Mouse (Mus musculus) lung, postnatal 0 days (tissue): ENCODE measurements at regions not wholly inside any gene's neighbourhood (a gene's known extent, or its start where the extent isn't known, plus 50 kb on each side); places are given as distances from the start of the nearest gene placed in this dataset.

ENCODE experiments used
- ATAC-seq: fragments of 200-750 bp; cut with Nextera tagmentation; 2 replicates; pipeline ENCODE4 v1.8.0; 2017; ENCODE audit warnings: moderate library complexity
- DNase-seq: peaks from one replicate; pipeline ENCODE4 v3.0.0-alpha.2; 2016; ENCODE audit warnings: low spot score
- H3K27ac ChIP-seq: fragments of 300-500 bp; sonication (generic); 2 replicates; pipeline ENCODE4 v1.5.1; 2014; ENCODE audit warnings: antibody characterized with exemption, mild to moderate bottlenecking, low read length, mixed read lengths
- H3K27me3 ChIP-seq: fragments of 300-500 bp; sonication (generic); replicated peaks from 2 replicates; pipeline ENCODE4 v1.6.1; 2014; ENCODE audit warnings: low read length, mixed read lengths; ENCODE audit not compliant: insufficient read depth
- H3K36me3 ChIP-seq: fragments of 300-500 bp; sonication (generic); 2 replicates; pipeline ENCODE4 v1.6.1; 2014; ENCODE audit warnings: low read length, mixed read lengths; ENCODE audit not compliant: insufficient read depth
- H3K4me1 ChIP-seq: fragments of 300-500 bp; sonication (generic); 2 replicates; pipeline ENCODE4 v1.6.1; 2014; ENCODE audit warnings: antibody characterized with exemption, low read depth, low read length, mixed read lengths; ENCODE audit not compliant: insufficient read depth
- H3K4me2 ChIP-seq: fragments of 300-500 bp; sonication (generic); replicated peaks from 2 replicates; pipeline ENCODE4 v1.6.1; 2014; ENCODE audit warnings: low read depth, mild to moderate bottlenecking, low read length, moderate library complexity, mixed read lengths
- H3K4me3 ChIP-seq: fragments of 300-500 bp; sonication (generic); 2 replicates; pipeline ENCODE4 v1.5.1; 2014; ENCODE audit warnings: low read depth, low read length
- H3K9ac ChIP-seq: fragments of 300-500 bp; sonication (generic); replicated peaks from 2 replicates; pipeline ENCODE4 v1.6.1; 2014; ENCODE audit warnings: low read depth, mild to moderate bottlenecking
- H3K9me3 ChIP-seq: fragments of 300-500 bp; sonication (generic); 2 replicates; pipeline ENCODE4 v1.6.1; 2016; ENCODE audit warnings: low read length, mixed read lengths
- CTCF ChIP-seq: IDR thresholded peaks from 2 replicates; pipeline ENCODE4 v1.5.1; 2016; ENCODE audit warnings: antibody characterized with exemption, mild to moderate bottlenecking
- EP300 ChIP-seq: IDR thresholded peaks from 2 replicates; pipeline ENCODE4 v1.6.1; 2016; ENCODE audit warnings: antibody characterized with exemption, mild to moderate bottlenecking, control low read depth
- WGBS: fragments of 180-500 bp; shearing (Covaris S2); extraction: QIAGEN DNeasy Blood & Tissue Kit; methylation state at CpG from one replicate; pipeline ENCODE4 v1.1.7; 2014; 5-methylcytosine and 5-hydroxymethylcytosine counted together

DNA sequence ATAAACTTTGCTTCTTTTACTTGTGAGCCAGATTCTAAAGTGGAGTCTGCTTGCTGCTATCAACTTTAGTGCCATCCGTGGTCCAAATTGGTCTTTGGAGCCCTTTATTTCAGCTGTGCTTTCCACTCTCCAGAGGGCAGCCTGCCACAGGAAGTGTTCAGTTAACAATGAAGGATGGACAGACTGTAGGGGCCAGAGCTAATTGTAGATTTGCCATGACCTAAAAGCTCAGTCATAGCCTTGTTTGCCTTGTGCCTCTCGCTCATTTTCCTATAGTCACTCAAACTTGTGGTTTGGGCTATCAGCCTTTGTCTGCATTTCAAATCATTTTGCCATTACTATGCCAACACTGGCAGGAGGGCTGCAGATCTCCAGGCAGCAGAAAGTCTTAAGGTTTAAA, 131.8 kb upstream of the Vegfc start:
- Histone ChIP-seq H3K9ac (no peak overlapping the region), H3K36me3 (no peaks in the 10 kb centered on the region), H3K27ac (no peak overlapping the region), H3K4me3 (no peak overlapping the region), H3K27me3 (no peaks in the 10 kb centered on the region), H3K4me2 (no peak overlapping the region), H3K9me3 (no peaks in the 10 kb centered on the region), H3K4me1 (no peaks in the 10 kb centered on the region)
- no peak for DNase-seq
- no peak for TF ChIP-seq CTCF
- no peak for TF ChIP-seq EP300
- WGBS = 72% methylated on average over 2 of the region's 2 CpGs
- ATAC-seq = no peak

DNA sequence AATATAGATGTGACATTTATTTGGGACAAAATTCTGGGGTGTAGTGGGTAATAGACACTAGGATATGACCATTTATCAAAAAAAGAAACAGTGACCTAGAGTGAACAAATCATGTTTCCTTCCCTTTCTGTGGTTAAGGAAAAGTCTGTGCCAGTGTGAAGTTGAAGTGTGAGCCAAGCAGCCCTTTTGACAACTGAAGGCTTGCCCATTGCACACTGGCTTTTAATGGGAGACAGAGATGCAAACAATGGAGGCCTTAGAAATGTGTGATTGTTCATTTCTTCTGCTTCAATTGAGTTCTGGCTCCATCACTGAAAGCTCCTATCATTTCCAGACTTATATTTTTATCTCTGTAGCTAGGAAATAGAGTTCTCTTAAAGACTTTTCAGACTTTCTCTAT, 130.0 kb upstream of the Vegfc start:
- Histone ChIP-seq H3K27ac (no peak overlapping the region), H3K27me3 (no peaks in the 10 kb centered on the region), H3K36me3 (no peaks in the 10 kb centered on the region), H3K4me3 (no peak overlapping the region), H3K9me3 (no peaks in the 10 kb centered on the region), H3K4me2 (no peak overlapping the region), H3K4me1 (no peaks in the 10 kb centered on the region), H3K9ac (no peak overlapping the region)
- no peak for ATAC-seq
- TF ChIP-seq EP300 (no peak), CTCF (no peak)
- DNase-seq = no peak

DNA sequence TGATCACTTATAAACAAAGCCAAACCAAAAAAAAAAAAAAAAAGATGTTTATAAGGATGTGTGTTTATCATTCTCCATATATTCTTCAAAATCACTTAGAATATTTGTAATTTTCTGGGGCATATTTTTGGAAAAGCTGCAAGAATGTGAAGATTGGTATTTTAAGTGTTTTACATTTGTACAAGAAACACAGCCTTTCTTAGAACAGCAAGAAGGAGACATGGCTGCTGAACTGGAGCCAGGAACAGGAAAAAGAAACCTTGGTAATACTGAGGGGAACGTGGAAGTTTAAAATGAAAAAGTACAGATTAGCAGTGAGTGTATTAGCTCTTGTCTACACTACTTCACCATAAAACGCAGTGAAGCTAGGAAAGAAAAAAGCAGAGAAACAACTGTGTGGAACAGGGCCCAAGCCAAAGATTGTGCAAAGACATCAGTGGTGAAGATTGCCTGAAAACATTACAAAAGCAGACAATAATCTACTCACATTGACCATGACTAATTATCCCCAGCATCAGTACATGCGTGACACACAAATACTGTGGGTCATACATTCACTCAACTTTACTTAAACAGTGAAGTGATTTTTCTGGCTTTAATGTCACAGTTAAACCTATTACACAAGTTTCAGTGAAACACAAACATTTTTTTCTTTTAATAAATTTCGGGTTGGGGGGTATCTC, 122.8 kb upstream of the Vegfc start:
- no peaks in the 10 kb centered on the region for H3K36me3 ChIP-seq
- DNase-seq = peak; percentile 26
- TF ChIP-seq EP300 = no peak
- no peak for TF ChIP-seq CTCF
- no peak for ATAC-seq
- H3K27me3 ChIP-seq = no peaks in the 10 kb centered on the region
- H3K4me3 ChIP-seq = no peak overlapping the region
- no peak overlapping the region for H3K9ac ChIP-seq
- no peak overlapping the region for H3K4me2 ChIP-seq
- 33% methylated on average over 4 of the region's 4 CpGs for WGBS
- no peaks in the 10 kb centered on the region for H3K4me1 ChIP-seq
- H3K27ac ChIP-seq = no peak overlapping the region
- no peaks in the 10 kb centered on the region for H3K9me3 ChIP-seq

DNA sequence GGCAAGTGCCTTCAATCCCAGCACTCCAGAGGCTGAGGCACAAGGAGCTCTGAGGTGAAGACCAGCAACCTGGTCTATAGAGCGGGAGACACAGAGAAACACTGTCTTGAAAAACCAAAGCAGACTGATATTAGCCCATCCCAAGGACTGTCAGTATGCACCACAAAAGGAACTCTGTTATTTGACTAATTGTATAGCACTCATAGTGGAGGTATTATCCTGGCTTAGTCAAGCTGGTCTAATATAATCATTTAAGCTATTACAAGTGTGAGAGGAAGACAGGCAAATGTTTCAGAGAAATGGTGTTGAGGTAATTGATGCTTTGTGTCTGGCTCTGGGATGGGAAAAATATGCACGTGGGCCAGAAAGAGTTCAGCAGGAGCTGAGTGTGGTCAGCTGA, 121.3 kb upstream of the Vegfc start:
- Histone ChIP-seq H3K4me1 (no peaks in the 10 kb centered on the region), H3K27ac (no peak overlapping the region), H3K4me2 (no peak overlapping the region), H3K9ac (no peak overlapping the region), H3K9me3 (no peaks in the 10 kb centered on the region), H3K36me3 (no peaks in the 10 kb centered on the region), H3K4me3 (no peak overlapping the region), H3K27me3 (no peaks in the 10 kb centered on the region)
- no peak for TF ChIP-seq CTCF
- no peak for TF ChIP-seq EP300
- WGBS = 63% methylated on average over 2 of the region's 2 CpGs
- DNase-seq (no peak), ATAC-seq (no peak)

DNA sequence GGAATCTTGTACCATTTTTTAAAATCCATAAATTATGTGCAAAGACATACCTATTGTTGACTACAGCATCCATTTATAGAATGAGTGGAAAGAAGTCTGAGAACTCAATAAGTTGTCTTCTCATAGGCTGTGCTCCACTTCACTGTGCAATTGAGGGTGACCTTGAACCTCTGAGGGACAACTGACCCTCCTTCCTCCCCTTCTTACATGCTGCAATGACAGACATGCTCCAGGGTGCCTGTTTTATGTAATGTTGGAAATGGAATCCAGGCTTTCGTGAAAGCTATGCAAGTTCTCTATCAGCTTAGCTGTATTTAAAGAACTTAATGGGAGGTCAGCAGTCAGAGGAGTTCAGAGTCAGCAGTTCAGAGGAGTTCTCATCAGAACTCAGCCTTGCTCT, 118.9 kb upstream of the Vegfc start:
- no peaks in the 10 kb centered on the region for H3K27me3 ChIP-seq
- ATAC-seq = no peak
- WGBS = 61% methylated on average over 1 of the region's 1 CpGs
- TF ChIP-seq EP300 (no peak), CTCF (no peak)
- H3K4me2 ChIP-seq = no peak overlapping the region
- H3K9me3 ChIP-seq = no peaks in the 10 kb centered on the region
- no peak overlapping the region for H3K27ac ChIP-seq
- DNase-seq = no peak
- H3K4me1 ChIP-seq = no peaks in the 10 kb centered on the region
- H3K4me3 ChIP-seq = no peak overlapping the region
- H3K36me3 ChIP-seq = no peaks in the 10 kb centered on the region
- H3K9ac ChIP-seq = no peak overlapping the region

DNA sequence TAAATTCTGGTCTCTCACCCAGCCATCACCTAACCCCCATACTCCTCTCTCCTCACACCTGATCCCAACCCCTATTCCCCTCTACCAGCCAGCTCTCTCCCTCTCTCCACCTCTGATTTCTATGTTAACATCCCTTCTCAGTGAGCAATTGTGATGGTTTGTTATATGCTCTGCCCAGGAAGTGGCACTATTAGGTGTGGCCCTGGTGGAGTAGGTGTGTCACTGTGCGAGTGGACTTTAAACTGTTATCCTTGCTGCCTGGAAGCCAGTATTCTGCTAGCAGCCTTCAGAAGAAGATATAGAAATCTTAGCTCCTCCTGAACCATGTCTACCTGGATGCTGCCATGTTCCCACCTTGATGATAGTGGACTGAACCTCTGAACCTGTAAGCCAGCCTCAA, 114.4 kb upstream of the Vegfc start:
- H3K27me3 ChIP-seq = no peaks in the 10 kb centered on the region
- H3K4me2 ChIP-seq = no peak overlapping the region
- H3K4me3 ChIP-seq = no peak overlapping the region
- 96% methylated on average over 1 of the region's 1 CpGs for WGBS
- no peak for ATAC-seq
- H3K36me3 ChIP-seq = no peaks in the 10 kb centered on the region
- H3K9ac ChIP-seq = no peak overlapping the region
- no peak for DNase-seq
- no peaks in the 10 kb centered on the region for H3K4me1 ChIP-seq
- H3K9me3 ChIP-seq = no peaks in the 10 kb centered on the region
- no peak for TF ChIP-seq CTCF
- TF ChIP-seq EP300 = no peak
- H3K27ac ChIP-seq = no peak overlapping the region

DNA sequence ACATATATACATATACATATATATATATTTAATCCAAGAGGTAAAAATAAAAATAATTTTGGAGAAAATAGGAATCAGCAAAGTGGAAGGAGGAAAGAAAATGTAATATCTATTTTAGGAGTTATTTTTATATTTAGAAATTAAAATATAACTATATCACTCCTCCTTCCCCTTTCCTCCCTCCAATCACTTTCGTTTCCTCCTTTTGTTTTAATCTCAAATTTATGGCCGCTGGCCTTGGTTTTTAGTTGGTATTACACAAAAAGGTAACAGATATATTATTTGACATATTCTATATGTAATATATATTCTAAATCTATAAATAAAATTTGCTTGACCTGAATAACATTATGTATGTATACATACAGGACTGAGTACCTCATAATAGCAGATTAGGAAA, 93.1 kb upstream of the Vegfc start:
- H3K9ac ChIP-seq = no peak overlapping the region
- H3K36me3 ChIP-seq = no peaks in the 10 kb centered on the region
- ATAC-seq (no peak), DNase-seq (no peak)
- no peak overlapping the region for H3K4me2 ChIP-seq
- H3K4me1 ChIP-seq = no peaks in the 10 kb centered on the region
- no peaks in the 10 kb centered on the region for H3K9me3 ChIP-seq
- no peaks in the 10 kb centered on the region for H3K27me3 ChIP-seq
- TF ChIP-seq EP300 (no peak), CTCF (no peak)
- 82% methylated on average over 2 of the region's 2 CpGs for WGBS
- H3K27ac ChIP-seq = no peak overlapping the region
- H3K4me3 ChIP-seq = no peak overlapping the region
